Mouse (Mus musculus) spleen, postnatal 4 days (tissue): ENCODE data around the gene Vmn1r4.
A peak's percentile ranks its signal among the peaks of the same experiment; 100 is the strongest.

Source experiments
- DNase-seq, 2 experiments: peaks; one replicate each; pipeline ENCODE4 v3.0.0; 2022; ENCODE audit warnings: low spot score in 2 of 2

The Vmn1r4 gene

GRCm38 (mm10) chr6:56923726-56924707 is at the start of gene Vmn1r4, which contains the start of gene Nt5c3:
Vmn1r4 (plus strand) TSS chr6:56924015.
Nt5c3 (minus strand) TSS chr6:56923932.
- peak; percentile 95 to 98 for DNase-seq

- no peak for DNase-seq
Measured at GRCm38 (mm10) chr6:56876870-56877269, 46.9 kb upstream of the Vmn1r4 start.

- no peak for DNase-seq
Measured at GRCm38 (mm10) chr6:56877985-56878384, 45.8 kb upstream of the Vmn1r4 start.

- no peak for DNase-seq
Measured at GRCm38 (mm10) chr6:56879352-56879955, 44.4 kb upstream of the Vmn1r4 start.

GRCm38 (mm10) chr6:56888561-56888960 is 35.3 kb upstream of the Vmn1r4 start:
- DNase-seq: no peak

- DNase-seq: no peak
Measured at GRCm38 (mm10) chr6:56890762-56891161, 33.1 kb upstream of the Vmn1r4 start.

- DNase-seq: no peak
Measured at GRCm38 (mm10) chr6:56899601-56900000, 24.2 kb upstream of the Vmn1r4 start.

GRCm38 (mm10) chr6:56901336-56901735 is 22.5 kb upstream of the Vmn1r4 start:
- DNase-seq: no peak

- DNase-seq: peak; percentile 77 to 85
Measured at GRCm38 (mm10) chr6:56901824-56902386, 21.9 kb upstream of the Vmn1r4 start.

- DNase-seq: peak; percentile 67 to 80
Measured at GRCm38 (mm10) chr6:56902606-56903520, 21.0 kb upstream of the Vmn1r4 start.

- DNase-seq: no peak
Measured at GRCm38 (mm10) chr6:56903831-56904230, 20.0 kb upstream of the Vmn1r4 start.

GRCm38 (mm10) chr6:56904330-56904729 is 19.5 kb upstream of the Vmn1r4 start:
- no peak for DNase-seq

- DNase-seq: no peak
Measured at GRCm38 (mm10) chr6:56904982-56905381, 18.8 kb upstream of the Vmn1r4 start.

GRCm38 (mm10) chr6:56905486-56905885 is 18.3 kb upstream of the Vmn1r4 start:
- DNase-seq: no peak

- peak in 1 of 2 experiments; percentile 50 for DNase-seq
Measured at GRCm38 (mm10) chr6:56906121-56906846, 17.5 kb upstream of the Vmn1r4 start.

GRCm38 (mm10) chr6:56907973-56908372 is 15.8 kb upstream of the Vmn1r4 start:
- no peak for DNase-seq

GRCm38 (mm10) chr6:56908397-56908796 is 15.4 kb upstream of the Vmn1r4 start:
- no peak for DNase-seq

GRCm38 (mm10) chr6:56908912-56909311 is 14.9 kb upstream of the Vmn1r4 start:
- DNase-seq: peak; percentile 78 to 84

GRCm38 (mm10) chr6:56910910-56911309 is 12.9 kb upstream of the Vmn1r4 start:
- no peak for DNase-seq

GRCm38 (mm10) chr6:56913092-56913858 is 10.5 kb upstream of the Vmn1r4 start:
- peak in 1 of 2 experiments; percentile 43 for DNase-seq
